ENCODE assay signal across 16 mouse cellular contexts in the genomic region with DNA sequence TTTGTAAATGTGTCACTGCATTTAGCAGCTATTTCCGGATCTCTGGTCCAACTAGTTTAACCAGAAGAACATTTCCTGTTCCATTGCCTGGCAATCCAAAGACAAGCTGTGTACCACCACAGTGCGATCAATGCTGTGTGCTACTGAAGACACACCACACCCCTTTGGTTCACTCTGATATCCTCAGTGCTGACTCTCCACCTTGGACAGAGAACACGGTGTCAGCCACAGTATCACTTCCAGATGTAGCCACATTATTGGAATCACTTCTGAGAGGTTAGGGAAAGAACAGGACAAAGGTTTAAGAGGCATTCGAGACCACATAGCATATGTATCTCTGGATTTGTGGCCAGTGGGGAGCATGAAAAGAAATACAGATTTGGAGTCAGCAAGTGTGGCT.
DNase-seq lines count a peak whose midpoint lies in the region; ATAC-seq and TF ChIP-seq lines count a peak whose summit lies in the region.
"Had no signal": no experiment of that assay in that cellular context is flagged by ENCODE, and none has a peak within 500 bp of the region (broad histone marks: within the 10 kb centered on the region; RNA-seq: fewer than 3 reads in every experiment).

No protein-coding gene starts in this region.

- H3K27me3 ChIP-seq in embryonic facial prominence, embryonic 11.5 days (ENCODE audit: control insufficient read depth, insufficient read depth, low read length): no peaks in the 10 kb centered on the region
- H3K27me3 ChIP-seq in embryonic facial prominence, embryonic 10.5 days (replicated peaks; ENCODE audit: low read depth, poor library complexity, severe bottlenecking): no peaks in the 10 kb centered on the region
- H3K27me3 ChIP-seq in heart, postnatal 0 days (ENCODE audit: control insufficient read depth, insufficient read depth, low read length): no peaks in the 10 kb centered on the region
- H3K27me3 ChIP-seq: Patski had no signal

- WGBS in embryonic facial prominence, embryonic 11.5 days: 56% methylated on average over 4 of the region's 4 CpGs
- WGBS in embryonic facial prominence, embryonic 10.5 days: 61% methylated on average over 4 of the region's 4 CpGs
- 33% methylated on average over 4 of the region's 4 CpGs for WGBS in heart, postnatal 0 days

- no peak for TF ChIP-seq EP300 in heart, postnatal 0 days (IDR thresholded peaks at IDR 0.05; ENCODE audit: low read depth)

- no peak for TF ChIP-seq CTCF in heart, postnatal 0 days (IDR thresholded peaks at IDR 0.05; ENCODE audit: low read depth)
- no peak for TF ChIP-seq CTCF in layer of hippocampus, adult 2 months (conservative IDR thresholded peaks at IDR 0.05)

- H3K4me3 ChIP-seq in embryonic facial prominence, embryonic 11.5 days (ENCODE audit: low read depth, low read length): no peak overlapping the region
- H3K4me3 ChIP-seq in embryonic facial prominence, embryonic 10.5 days: no peak overlapping the region
- no peak overlapping the region for H3K4me3 ChIP-seq in heart, postnatal 0 days (ENCODE audit: low read depth, low read length)
- no peak overlapping the region for H3K4me3 ChIP-seq in layer of hippocampus, adult 2 months

- intact Hi-C loops in heart, postnatal 14 days (cut with DNase I): no loop called here

- peak; percentile 17 for DNase-seq in embryonic facial prominence, embryonic 11.5 days (ENCODE audit: low spot score)
- DNase-seq in embryonic facial prominence, embryonic 10.5 days (ENCODE audit: low spot score): no peak
- peak; percentile 37 for DNase-seq in heart, postnatal 0 days (ENCODE audit: low spot score)
- no peak for DNase-seq in heart, postnatal 14 days
- peak; percentile 11 for DNase-seq in embryo, embryonic 11 days
- DNase-seq in mesoderm, embryonic 11.5 days (ENCODE audit: low read depth, low spot score): peak; percentile 3
- no peak for DNase-seq in layer of hippocampus, adult 9-11 months
- no peak for DNase-seq in layer of hippocampus, adult 2 months (ENCODE audit: low spot score in 2 of 2)
- DNase-seq: cerebellum, postnatal 10 days; kidney, adult 9 months; midbrain, embryonic 14.5 days; right cerebral cortex, postnatal 4 days had no signal

- H3K4me2 ChIP-seq in embryonic facial prominence, embryonic 11.5 days (ENCODE audit: low read depth, low read length): no peak overlapping the region
- no peak overlapping the region for H3K4me2 ChIP-seq in heart, postnatal 0 days (ENCODE audit: low read depth, low read length)
- H3K4me2 ChIP-seq: hindbrain, embryonic 14.5 days had no signal

- no peak overlapping the region for H3K9ac ChIP-seq in embryonic facial prominence, embryonic 11.5 days (replicated peaks; ENCODE audit: low read length)
- no peak overlapping the region for H3K9ac ChIP-seq in heart, postnatal 0 days (replicated peaks; ENCODE audit: low read depth, low read length)
- H3K9ac ChIP-seq: hindbrain, embryonic 14.5 days; liver, embryonic 14.5 days had no signal

- H3K27ac ChIP-seq in embryonic facial prominence, embryonic 11.5 days (replicated peaks; ENCODE audit: low read depth, low read length): no peak overlapping the region
- H3K27ac ChIP-seq in embryonic facial prominence, embryonic 10.5 days (replicated peaks): no peak overlapping the region
- H3K27ac ChIP-seq in heart, postnatal 0 days (ENCODE audit: low read depth): peak overlapping the region; percentile 63
- no peak overlapping the region for H3K27ac ChIP-seq in layer of hippocampus, adult 2 months
- H3K27ac ChIP-seq: hindbrain, embryonic 14.5 days; liver, embryonic 14.5 days had no signal

- H3K36me3 ChIP-seq in embryonic facial prominence, embryonic 11.5 days (replicated peaks; ENCODE audit: control insufficient read depth, insufficient read depth, low read depth, low read length): no peaks in the 10 kb centered on the region
- H3K36me3 ChIP-seq in embryonic facial prominence, embryonic 10.5 days (replicated peaks): no peaks in the 10 kb centered on the region
- no peaks in the 10 kb centered on the region for H3K36me3 ChIP-seq in heart, postnatal 0 days (replicated peaks; ENCODE audit: control insufficient read depth, insufficient read depth, low read length)

- no peak for ATAC-seq in embryonic facial prominence, embryonic 11.5 days (replicated peaks; ENCODE audit: insufficient number of reproducible peaks, low FRiP score, low TSS enrichment, low read depth)
- peak; percentile 20; the same call in 1 of the 2 replicates for ATAC-seq in heart, postnatal 0 days (ENCODE audit: insufficient read depth, low read depth)
- ATAC-seq: forebrain, embryonic 16.5 days had no signal

- H3K9me3 ChIP-seq in embryonic facial prominence, embryonic 11.5 days (replicated peaks; ENCODE audit: control insufficient read depth, low read length): no peaks in the 10 kb centered on the region
- no peaks in the 10 kb centered on the region for H3K9me3 ChIP-seq in embryonic facial prominence, embryonic 10.5 days
- H3K9me3 ChIP-seq in heart, postnatal 0 days (replicated peaks; ENCODE audit: control insufficient read depth, low read length): no peaks in the 10 kb centered on the region

- H3K4me1 ChIP-seq in embryonic facial prominence, embryonic 11.5 days (ENCODE audit: control insufficient read depth, insufficient read depth, low read length): no peaks in the 10 kb centered on the region
- peaks cover 8% of the 10 kb centered on the region for H3K4me1 ChIP-seq in embryonic facial prominence, embryonic 10.5 days
- peaks cover 23% of the 10 kb centered on the region for H3K4me1 ChIP-seq in heart, postnatal 0 days (ENCODE audit: control insufficient read depth, insufficient read depth)

Comparison
In these comparisons a context has a peak if more than half of its experiments do, and no peak if none do; other contexts are left out.
1. DNase-seq: peak in embryonic facial prominence, embryonic 11.5 days (single experiment), heart, postnatal 0 days (single experiment), embryo, embryonic 11 days (single experiment) and mesoderm, embryonic 11.5 days (single experiment); none in embryonic facial prominence, embryonic 10.5 days (single experiment), heart, postnatal 14 days (0 of 2), layer of hippocampus, adult 9-11 months (single experiment) and layer of hippocampus, adult 2 months (0 of 2).